Mouse (Mus musculus) embryonic fibroblast, embryonic 13.5 days (primary cell): ENCODE data around the gene Piwil4.

Experiments used
- CTCF ChIP-seq: IDR thresholded peaks from 2 replicates; pipeline ENCODE4 v1.5.1; 2011; ENCODE audit warnings: mild to moderate bottlenecking, control low read depth, low read length, moderate library complexity, borderline replicate concordance; ENCODE audit not compliant: insufficient read depth
- POLR2A ChIP-seq: IDR thresholded peaks from 2 replicates; pipeline ENCODE4 v1.6.1; 2011; ENCODE audit warnings: low read depth, mild to moderate bottlenecking, control low read depth, low read length, moderate library complexity

- TF ChIP-seq CTCF (no peak), POLR2A (no peak)
Observed at GRCm38 (mm10) chr9:14770803-14771471, 30.4 kb upstream of the Piwil4 start, which contains the start of gene 1700012B09Rik.
